Mouse (Mus musculus) thymus, adult 2 months (tissue): Measurements from ENCODE around the gene Jup. TPM values are rescaled to one million over a fixed set of nuclear protein-coding genes. Genes with fewer than 3 reads are reported as not detected.

Source experiments
- DNase-seq: peaks from one replicate; pipeline ENCODE4 v3.0.0; 2021
- H3K27ac ChIP-seq: fragments of 200-500 bp; 2 replicates; pipeline ENCODE4 v1.5.1; 2012; ENCODE audit warnings: low read length, control low read depth; ENCODE audit not compliant: control insufficient read depth, insufficient read depth
- H3K27me3 ChIP-seq: fragments of 200-500 bp; 2 replicates; pipeline ENCODE4 v1.6.1; 2012; ENCODE audit warnings: mild to moderate bottlenecking, low read length, moderate library complexity, mixed read lengths; ENCODE audit not compliant: control insufficient read depth, insufficient read depth
- H3K36me3 ChIP-seq: fragments of 200-500 bp; 2 replicates; pipeline ENCODE4 v1.6.1; 2012; ENCODE audit warnings: mild to moderate bottlenecking, low read length, moderate library complexity; ENCODE audit not compliant: control insufficient read depth, insufficient read depth
- H3K4me1 ChIP-seq: fragments of 200-500 bp; replicated peaks from 2 replicates; pipeline ENCODE4 v1.6.1; 2012; ENCODE audit warnings: low read length; ENCODE audit not compliant: control insufficient read depth, insufficient read depth
- H3K4me3 ChIP-seq: fragments of 200-500 bp; 2 replicates; pipeline ENCODE4 v1.5.1; 2012; ENCODE audit warnings: mild to moderate bottlenecking, low read length, control low read depth, moderate library complexity; ENCODE audit not compliant: control insufficient read depth, insufficient read depth
- CTCF ChIP-seq: fragments of 200-500 bp; IDR thresholded peaks from 2 replicates; pipeline ENCODE4 v1.5.1; 2012; ENCODE audit warnings: mild to moderate bottlenecking, control low read depth, low read length, moderate library complexity, borderline replicate concordance; ENCODE audit not compliant: control insufficient read depth, poor library complexity, insufficient read depth; ENCODE audit errors: extremely low read depth
- POLR2A ChIP-seq: fragments of 200-500 bp; IDR thresholded peaks from 2 replicates; pipeline ENCODE4 v1.6.1; 2012; ENCODE audit warnings: mild to moderate bottlenecking, low read length, control low read depth, moderate library complexity; ENCODE audit not compliant: control insufficient read depth, poor library complexity, insufficient read depth; ENCODE audit errors: extremely low read depth
- WGBS: fragments of 180-500 bp; shearing (Covaris S2); methylation state at CpG from one replicate; pipeline ENCODE4 v1.1.7; 2018; 5-methylcytosine and 5-hydroxymethylcytosine counted together
- polyA plus RNA-seq: library from polyadenylated mRNA; depleted of rRNA; stranded (reverse); fragments of >200 nt; gene quantifications from 2 replicates; pipeline ENCODE4 v1.2.3, GENCODE M21; 2012; rRNA removed

Jup gene
- polyA plus RNA-seq, 1 experiment: 221 TPM

DNA sequence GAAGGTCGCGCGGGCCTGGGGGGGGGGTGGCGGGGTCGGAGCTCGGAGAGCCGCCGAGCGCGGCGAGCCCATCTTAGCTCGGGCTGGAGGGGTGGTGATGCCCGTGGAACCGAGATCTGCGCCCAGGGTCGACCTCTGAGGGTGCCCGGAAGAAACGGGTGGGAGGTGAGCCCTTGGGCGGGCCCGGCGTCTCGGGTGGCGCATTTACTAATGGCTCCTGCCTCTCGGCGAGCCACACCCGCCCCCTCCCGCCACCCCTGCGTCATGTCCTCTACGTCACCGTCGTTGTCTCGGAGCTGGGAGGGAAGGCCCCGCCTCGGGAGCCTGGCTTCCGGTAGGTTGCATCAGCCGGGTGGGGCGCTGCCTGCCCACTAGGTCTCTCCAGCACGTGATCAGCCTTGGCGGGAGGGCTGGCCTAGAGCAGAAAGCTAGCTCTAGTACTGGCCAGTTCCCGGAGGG lies 77.4 kb downstream of the Jup start:
- TF ChIP-seq CTCF: no peak
- peak; percentile 91 for TF ChIP-seq POLR2A
- H3K36me3 ChIP-seq: peaks cover 20% of the 10 kb centered on the region
- H3K27me3 ChIP-seq: no peaks in the 10 kb centered on the region
- under 1% methylated on average over 40 of the region's 40 CpGs for WGBS
- DNase-seq: peak; percentile 92
- peak overlapping the region; percentile 56 for H3K4me3 ChIP-seq
- H3K27ac ChIP-seq: peak overlapping the region; percentile 53
- peaks cover 2% of the 10 kb centered on the region for H3K4me1 ChIP-seq

DNA sequence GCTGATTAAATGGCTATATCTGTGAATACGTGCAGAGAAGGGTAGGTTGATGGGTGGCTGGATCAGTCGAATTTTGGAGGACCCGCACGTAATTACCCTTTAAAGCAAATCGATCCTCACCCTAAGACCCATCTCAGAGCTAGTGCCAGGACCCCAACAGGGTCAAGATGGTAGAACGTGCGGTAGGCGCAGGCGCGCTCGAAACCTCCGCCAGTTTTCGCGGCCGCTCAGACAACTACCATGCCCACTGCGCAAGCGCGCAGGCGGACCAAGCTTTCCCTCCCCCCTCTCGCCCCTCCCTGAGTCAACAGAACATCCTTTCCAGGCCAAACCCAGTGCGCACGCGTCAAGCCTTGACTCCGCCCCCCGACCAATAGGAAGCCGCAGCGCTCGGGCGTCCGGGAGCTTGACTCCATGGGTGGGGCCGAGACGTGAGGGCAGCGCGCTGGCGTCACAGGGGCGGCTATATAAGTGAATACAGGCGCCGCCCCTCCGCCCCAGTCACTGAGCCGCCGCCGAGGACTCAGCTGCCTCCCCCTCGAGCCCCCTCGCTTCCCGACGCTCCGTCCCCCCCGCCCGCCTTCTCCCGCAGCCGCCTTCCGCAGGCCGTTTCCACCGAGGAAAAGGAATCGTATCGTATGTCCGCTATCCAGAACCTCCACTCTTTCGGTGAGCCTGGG lies 77.9 kb downstream of the Jup start, which contains the start of gene Eif1:
Gene Eif1 (plus strand): TSS at position 394 of the 680 bp plus-strand sequence.
- H3K36me3 ChIP-seq: peaks cover 20% of the 10 kb centered on the region
- TF ChIP-seq CTCF (peak; percentile 49; the same call in 1 of the 2 replicates), POLR2A (no peak; the same call in 1 of the 2 replicates)
- under 1% methylated on average over 53 of the region's 58 CpGs for WGBS
- DNase-seq: peak; percentile 100
- peaks cover 2% of the 10 kb centered on the region for H3K4me1 ChIP-seq
- peak within 1 kb of the TSS; percentile 56 for H3K4me3 ChIP-seq
- no peaks in the 10 kb centered on the region for H3K27me3 ChIP-seq
- H3K27ac ChIP-seq: peak within 1 kb of the TSS; percentile 53

Other genes starting within 250 kb of the Jup start
- gene Krt19, start 249.1 kb downstream of the Jup start, polyA plus RNA-seq: 8.7 and 13.0 TPM in 2 replicates
- 0.31 and 0.42 TPM in 2 replicates for gene Krt9, start 204.5 kb downstream of the Jup start, polyA plus RNA-seq
- 59.7 and 80.7 TPM in 2 replicates for gene Krt14, start 190.2 kb downstream of the Jup start, polyA plus RNA-seq
- 4.1 and 4.8 TPM in 2 replicates for gene Krt16, start 148.9 kb downstream of the Jup start, polyA plus RNA-seq
- 238 and 276 TPM in 2 replicates for gene Krt17, start 136.7 kb downstream of the Jup start, polyA plus RNA-seq
- 0.31 and 0.97 TPM in 2 replicates for gene Krt42, start 127.9 kb downstream of the Jup start, polyA plus RNA-seq
- 117 and 131 TPM in 2 replicates for gene Eif1, start 77.9 kb downstream of the Jup start, polyA plus RNA-seq
- gene Gast, start 63.4 kb downstream of the Jup start, polyA plus RNA-seq: 2.0 and 2.4 TPM in 2 replicates
- gene Hap1, start 41.6 kb downstream of the Jup start, polyA plus RNA-seq: 7.7 and 8.6 TPM in 2 replicates
- 22.3 and 23.6 TPM in 2 replicates for gene P3h4, start 17.1 kb upstream of the Jup start, polyA plus RNA-seq
- 7.8 and 9.5 TPM in 2 replicates for gene Fkbp10, start 17.9 kb upstream of the Jup start, polyA plus RNA-seq
- 129 and 136 TPM in 2 replicates for gene Nt5c3b, start 44.0 kb upstream of the Jup start, polyA plus RNA-seq
- 0.58 and 0.66 TPM in 2 replicates for gene Klhl10, start 44.2 kb upstream of the Jup start, polyA plus RNA-seq
- 8.0 and 10.4 TPM in 2 replicates for gene Klhl11, start 75.0 kb upstream of the Jup start, polyA plus RNA-seq
- gene Acly, start 130.2 kb upstream of the Jup start, polyA plus RNA-seq: 150 and 214 TPM in 2 replicates
- gene Ttc25, start 147.8 kb upstream of the Jup start, polyA plus RNA-seq: 0.58 and 1.1 TPM in 2 replicates
- gene Cnp, start 177.1 kb upstream of the Jup start, polyA plus RNA-seq: 138 and 153 TPM in 2 replicates
- gene Nkiras2, start 221.5 kb upstream of the Jup start, polyA plus RNA-seq: 64.6 and 68.4 TPM in 2 replicates
- 99.8 and 110 TPM in 2 replicates for gene Dnajc7, start 222.4 kb upstream of the Jup start, polyA plus RNA-seq